Mouse (Mus musculus) lung, embryonic 15.5 days (tissue): Measurements from ENCODE around the gene Mamdc2. TPM values are rescaled to one million over a fixed set of nuclear protein-coding genes. Genes with fewer than 3 reads are reported as not detected.
A peak's percentile ranks its signal among the peaks of the same experiment; 100 is the strongest.

Experiments
- ATAC-seq: fragments of 200-750 bp; cut with Nextera tagmentation; 2 replicates; pipeline ENCODE4 v1.8.0; 2017; ENCODE audit warnings: moderate number of reproducible peaks, borderline replicate concordance; ENCODE audit not compliant: low FRiP score, low TSS enrichment; ENCODE audit errors: extremely low read depth
- H3K27ac ChIP-seq: fragments of 300-500 bp; sonication (generic); 2 replicates; pipeline ENCODE4 v1.5.1; 2015; ENCODE audit warnings: moderate library complexity, mild to moderate bottlenecking, inconsistent platforms
- H3K27me3 ChIP-seq: fragments of 300-500 bp; sonication (generic); 2 replicates; pipeline ENCODE4 v1.6.1; 2015; ENCODE audit warnings: inconsistent platforms
- H3K36me3 ChIP-seq: fragments of 300-500 bp; sonication (generic); 2 replicates; pipeline ENCODE4 v1.6.1; 2015; ENCODE audit warnings: inconsistent platforms
- H3K4me1 ChIP-seq: fragments of 300-500 bp; sonication (generic); 2 replicates; pipeline ENCODE4 v1.6.1; 2015; ENCODE audit warnings: inconsistent platforms
- H3K4me2 ChIP-seq: fragments of 300-500 bp; sonication (generic); 2 replicates; pipeline ENCODE4 v1.6.1; 2015; ENCODE audit warnings: inconsistent platforms, mild to moderate bottlenecking, moderate library complexity
- H3K4me3 ChIP-seq: fragments of 300-500 bp; sonication (generic); 2 replicates; pipeline ENCODE4 v1.5.1; 2015; ENCODE audit warnings: mild to moderate bottlenecking, inconsistent platforms
- H3K9ac ChIP-seq: fragments of 300-500 bp; sonication (generic); 2 replicates; pipeline ENCODE4 v1.6.1; 2015; ENCODE audit warnings: inconsistent platforms
- H3K9me3 ChIP-seq: fragments of 300-500 bp; sonication (generic); 2 replicates; pipeline ENCODE4 v1.6.1; 2016; ENCODE audit warnings: inconsistent platforms
- WGBS: fragments of 180-500 bp; shearing (Covaris S2); methylation state at CpG from one replicate; pipeline ENCODE4 v1.1.7; 2015; 5-methylcytosine and 5-hydroxymethylcytosine counted together
- polyA plus RNA-seq: library from polyadenylated mRNA; unstranded; fragments of >200 nt; fragmentation: Nextera tagmentation; extraction: Ambion mirVana; gene quantifications from 2 replicates; pipeline ENCODE4 v1.2.1, GENCODE M21; 2015

The Mamdc2 gene
- polyA plus RNA-seq, 1 experiment from 2014 or later: 4.9 TPM

DNA sequence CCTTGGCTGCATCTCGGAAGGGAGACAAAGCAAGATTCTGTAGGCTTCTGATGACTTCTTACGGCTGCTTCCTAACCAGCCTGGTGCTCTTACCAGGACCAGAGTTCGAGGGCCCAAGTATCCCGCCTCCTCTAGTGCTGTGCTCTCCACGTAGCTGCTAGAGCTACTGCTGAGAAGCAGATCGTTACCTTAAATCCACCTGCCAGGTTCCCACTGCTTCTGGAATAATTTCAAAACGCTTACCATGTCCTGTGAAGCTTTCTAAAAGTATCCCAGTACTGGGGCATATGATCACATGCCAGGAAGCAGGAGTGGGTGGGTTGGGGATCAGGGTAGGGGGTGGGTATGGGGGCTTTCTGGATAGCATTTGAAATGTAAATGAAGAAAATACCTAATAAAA, 141.6 kb downstream of the Mamdc2 start:
- no peaks in the 10 kb centered on the region for H3K9me3 ChIP-seq
- no peaks in the 10 kb centered on the region for H3K4me1 ChIP-seq
- no peak overlapping the region for H3K4me2 ChIP-seq
- H3K36me3 ChIP-seq: no peaks in the 10 kb centered on the region
- no peaks in the 10 kb centered on the region for H3K27me3 ChIP-seq
- no peak overlapping the region for H3K27ac ChIP-seq
- no peak for ATAC-seq
- WGBS: 81% methylated on average over 7 of the region's 7 CpGs
- no peak overlapping the region for H3K9ac ChIP-seq
- H3K4me3 ChIP-seq: no peak overlapping the region

GRCm38 (mm10) chr19:23299987-23300386, 148.3 kb downstream of the Mamdc2 start:
- Histone ChIP-seq H3K36me3 (no peaks in the 10 kb centered on the region), H3K27ac (no peak overlapping the region), H3K9me3 (no peaks in the 10 kb centered on the region), H3K9ac (no peak overlapping the region), H3K27me3 (no peaks in the 10 kb centered on the region), H3K4me3 (no peak overlapping the region), H3K4me1 (no peaks in the 10 kb centered on the region), H3K4me2 (no peak overlapping the region)
- 81% methylated on average over 3 of the region's 3 CpGs for WGBS
- no peak for ATAC-seq

DNA sequence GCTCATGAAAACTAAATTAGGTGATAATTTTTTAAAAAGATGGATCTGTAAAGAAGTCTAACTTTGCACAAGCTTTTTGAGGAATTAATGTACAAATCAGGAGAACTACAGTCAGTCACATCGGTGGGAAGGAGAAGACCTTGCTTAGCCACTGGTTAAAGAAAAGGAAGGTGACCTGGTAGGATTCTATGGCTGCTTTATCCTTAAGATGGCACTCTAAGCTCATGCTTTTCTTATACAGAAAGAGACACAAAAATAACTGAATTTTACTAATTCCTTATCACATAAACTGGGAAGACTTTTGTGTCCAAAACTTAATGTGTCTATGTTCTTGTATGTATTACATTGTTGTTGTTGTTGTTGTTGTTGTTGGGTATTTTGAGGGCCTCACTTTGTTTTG, 149.3 kb downstream of the Mamdc2 start:
- no peaks in the 10 kb centered on the region for H3K27me3 ChIP-seq
- no peak overlapping the region for H3K27ac ChIP-seq
- H3K36me3 ChIP-seq: no peaks in the 10 kb centered on the region
- WGBS: 73% methylated on average over 1 of the region's 1 CpGs
- ATAC-seq: no peak
- no peak overlapping the region for H3K4me3 ChIP-seq
- H3K9me3 ChIP-seq: no peaks in the 10 kb centered on the region
- H3K4me2 ChIP-seq: no peak overlapping the region
- H3K9ac ChIP-seq: no peak overlapping the region
- H3K4me1 ChIP-seq: no peaks in the 10 kb centered on the region

- H3K4me3 ChIP-seq: no peak overlapping the region
- no peaks in the 10 kb centered on the region for H3K9me3 ChIP-seq
- no peak overlapping the region for H3K4me2 ChIP-seq
- no peak overlapping the region for H3K9ac ChIP-seq
- H3K36me3 ChIP-seq: no peaks in the 10 kb centered on the region
- no peaks in the 10 kb centered on the region for H3K4me1 ChIP-seq
- no peak for ATAC-seq
- no peak overlapping the region for H3K27ac ChIP-seq
- H3K27me3 ChIP-seq: no peaks in the 10 kb centered on the region
Measured at GRCm38 (mm10) chr19:23297191-23297590, 151.1 kb downstream of the Mamdc2 start.

DNA sequence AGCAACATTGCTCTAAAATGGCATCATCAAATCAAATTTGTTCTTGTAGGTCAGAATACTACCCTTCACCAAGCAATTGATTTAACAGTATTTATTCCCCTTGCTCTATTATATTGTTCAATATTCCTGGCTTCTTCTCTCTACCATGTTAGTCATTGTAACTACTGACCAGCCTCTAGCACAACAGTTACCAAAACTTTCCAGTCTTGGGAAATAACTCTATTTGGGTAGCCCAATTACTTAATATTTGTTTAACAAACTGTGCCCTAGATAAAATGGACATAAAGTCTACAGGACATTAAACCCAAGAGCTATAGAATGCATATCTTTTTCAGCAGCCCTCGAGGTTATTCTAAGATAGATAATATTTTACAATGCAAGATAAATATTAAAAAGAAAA, 159.0 kb downstream of the Mamdc2 start:
- no peak overlapping the region for H3K9ac ChIP-seq
- H3K4me2 ChIP-seq: no peak overlapping the region
- no peak for ATAC-seq
- no peaks in the 10 kb centered on the region for H3K4me1 ChIP-seq
- no peaks in the 10 kb centered on the region for H3K27me3 ChIP-seq
- 44% methylated on average over 1 of the region's 1 CpGs for WGBS
- H3K4me3 ChIP-seq: no peak overlapping the region
- no peak overlapping the region for H3K27ac ChIP-seq
- no peaks in the 10 kb centered on the region for H3K9me3 ChIP-seq
- H3K36me3 ChIP-seq: no peaks in the 10 kb centered on the region

- 55% methylated on average over 8 of the region's 8 CpGs for WGBS
- no peak overlapping the region for H3K4me2 ChIP-seq
Measured at GRCm38 (mm10) chr19:23281911-23282660, 166.2 kb downstream of the Mamdc2 start.

DNA sequence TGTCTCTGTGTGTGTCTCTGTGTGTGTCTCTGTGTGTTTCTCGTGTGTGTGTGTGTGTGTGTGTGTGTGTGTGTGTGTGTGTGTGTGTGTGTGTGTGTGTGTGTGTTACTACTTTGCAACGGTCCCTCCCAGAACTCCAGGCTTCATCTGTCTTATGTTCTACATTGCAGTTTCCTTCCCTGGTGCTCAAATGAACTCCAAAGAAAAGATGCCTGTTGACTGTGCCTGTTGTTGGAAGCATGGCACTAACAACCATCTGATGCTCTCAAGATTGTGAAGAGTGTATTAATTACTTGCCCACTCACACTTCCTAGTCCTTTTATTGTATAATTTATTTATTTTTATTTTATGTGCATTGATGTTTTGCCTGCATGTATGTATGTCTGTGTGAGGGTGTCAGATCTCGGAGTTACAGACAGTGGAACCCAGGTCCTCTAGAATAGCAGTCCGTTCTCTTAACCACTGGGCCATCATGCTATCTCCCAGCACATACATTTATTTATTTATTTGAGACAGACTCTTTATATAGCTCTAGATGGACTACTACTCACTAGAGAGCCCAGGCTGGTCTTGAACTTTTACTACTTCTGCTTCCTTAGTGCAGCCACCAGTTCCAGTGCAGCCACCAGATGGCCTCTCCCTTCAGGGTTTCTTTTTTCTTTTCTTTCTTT, 174.1 kb downstream of the Mamdc2 start:
- Histone ChIP-seq H3K9me3 (no peaks in the 10 kb centered on the region), H3K4me2 (peak overlapping the region; percentile 57), H3K4me3 (peak overlapping the region; percentile 73), H3K9ac (0 out of 2 replicates have a peak overlapping the region, but pooled peaks have one; percentile 73), H3K36me3 (no peaks in the 10 kb centered on the region), H3K27ac (peak overlapping the region; percentile 65), H3K27me3 (no peaks in the 10 kb centered on the region), H3K4me1 (peaks cover 8% of the 10 kb centered on the region)
- ATAC-seq: peak; percentile 39; the same call in 1 of the 2 replicates
- 50% methylated on average over 4 of the region's 4 CpGs for WGBS

More at GRCm38 (mm10) chr19:23281911-23282660, 166.2 kb downstream of the Mamdc2 start:
- H3K36me3 ChIP-seq: no peaks in the 10 kb centered on the region
- no peak overlapping the region for H3K27ac ChIP-seq
- no peak for ATAC-seq
- no peak overlapping the region for H3K9ac ChIP-seq
- H3K4me3 ChIP-seq: no peak overlapping the region
- no peaks in the 10 kb centered on the region for H3K9me3 ChIP-seq
- H3K4me1 ChIP-seq: no peaks in the 10 kb centered on the region
- no peaks in the 10 kb centered on the region for H3K27me3 ChIP-seq

DNA sequence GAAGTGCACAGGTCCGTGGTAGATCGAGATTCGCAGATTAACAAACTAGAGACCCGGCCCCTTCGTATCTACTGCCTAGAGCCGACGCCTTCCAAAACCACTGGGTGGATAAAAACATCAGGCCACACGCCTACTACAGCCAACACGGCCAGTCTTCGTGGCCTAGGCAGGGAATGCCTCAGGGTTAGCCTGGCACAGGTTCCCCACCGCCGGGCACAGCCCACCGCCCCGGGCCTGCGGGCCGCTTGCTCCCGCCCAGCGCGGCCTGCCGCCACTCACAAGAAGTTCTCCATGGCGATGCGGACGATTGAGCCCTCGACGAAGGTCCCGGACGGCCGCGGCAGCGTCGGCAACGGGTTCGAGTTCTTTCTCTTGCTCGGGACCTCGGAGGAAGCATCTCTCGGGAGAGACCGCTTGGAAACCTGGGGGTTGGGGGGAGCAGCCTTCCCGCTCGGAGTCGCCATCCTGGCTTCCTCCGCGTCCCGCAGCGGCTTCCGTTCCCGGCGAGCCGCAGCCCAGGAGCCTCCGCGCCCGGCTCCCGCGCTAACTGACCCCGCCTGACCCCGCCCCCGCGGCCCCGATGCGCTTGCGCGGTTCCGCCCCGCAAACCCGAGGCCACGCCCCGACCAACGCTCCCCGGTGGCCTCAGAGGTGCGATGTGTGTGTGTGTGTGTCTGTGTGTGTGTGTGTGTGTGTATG, 174.7 kb downstream of the Mamdc2 start, which contains the start of gene Smc5:
Gene Smc5, minus strand, starts transcription at position 543 of the 699 bp plus-strand sequence.
- Histone ChIP-seq H3K9me3 (no peaks in the 10 kb centered on the region), H3K27me3 (no peaks in the 10 kb centered on the region), H3K4me2 (peak within 1 kb of the TSS; percentile 57), H3K36me3 (peaks cover 4% of the 10 kb centered on the region; the same call in 1 of the 2 replicates), H3K4me3 (peak within 1 kb of the TSS; percentile 73), H3K9ac (peak within 1 kb of the TSS; percentile 73), H3K27ac (peak within 1 kb of the TSS; percentile 65), H3K4me1 (peaks cover 8% of the 10 kb centered on the region)
- ATAC-seq: peak; percentile 95
- WGBS: under 1% methylated on average over 69 of the region's 69 CpGs

DNA sequence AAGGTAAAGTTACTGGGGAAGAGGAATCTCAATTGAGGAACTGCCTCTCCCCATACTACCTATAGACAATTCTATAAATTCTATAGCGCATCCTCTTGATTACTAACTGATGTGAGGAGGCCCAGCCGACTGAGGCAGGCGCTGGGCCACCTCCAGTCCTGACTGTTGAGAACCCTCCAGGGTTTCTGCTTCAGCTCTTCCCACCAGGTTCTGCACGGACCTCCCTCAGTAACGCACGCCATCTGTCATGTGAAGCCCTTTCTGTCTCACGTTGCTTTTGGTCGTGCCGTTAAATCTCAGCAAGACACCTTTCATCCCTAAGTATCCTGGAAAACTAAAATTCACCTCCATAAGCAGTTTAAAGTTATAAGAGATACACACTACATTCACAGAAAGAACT, 191.5 kb downstream of the Mamdc2 start:
- H3K9me3 ChIP-seq: no peaks in the 10 kb centered on the region
- H3K27ac ChIP-seq: no peak overlapping the region
- 89% methylated on average over 9 of the region's 9 CpGs for WGBS
- H3K4me2 ChIP-seq: no peak overlapping the region
- H3K4me3 ChIP-seq: no peak overlapping the region
- ATAC-seq: no peak
- peaks cover 49% of the 10 kb centered on the region for H3K36me3 ChIP-seq
- H3K27me3 ChIP-seq: no peaks in the 10 kb centered on the region
- no peak overlapping the region for H3K9ac ChIP-seq
- H3K4me1 ChIP-seq: no peaks in the 10 kb centered on the region

Other genes with a start within 250 kb of the Mamdc2 start
- 33.6 and 35.0 TPM in 2 replicates for gene Smc5, start 174.5 kb downstream of the Mamdc2 start, polyA plus RNA-seq
- gene 1700028P14Rik, start 204.4 kb upstream of the Mamdc2 start, polyA plus RNA-seq: 0.92 and 1.2 TPM in 2 replicates
- gene Ptar1, start 239.0 kb upstream of the Mamdc2 start, polyA plus RNA-seq: 5.8 and 6.9 TPM in 2 replicates